Mouse (Mus musculus) ES-Bruce4 (cell line): ENCODE data around the gene Top2b. TPM values are rescaled to one million over a fixed set of nuclear protein-coding genes. Genes with fewer than 3 reads are reported as not detected.
A peak's percentile ranks its signal among the peaks of the same experiment; 100 is the strongest.

Source experiments
- H3K27ac ChIP-seq: 2 replicates; pipeline ENCODE4 v1.5.1; 2012; ENCODE audit warnings: low read length, inconsistent platforms; ENCODE audit not compliant: insufficient read depth
- H3K27me3 ChIP-seq: 2 replicates; pipeline ENCODE4 v1.6.1; 2012; ENCODE audit warnings: mild to moderate bottlenecking, low read length, inconsistent platforms; ENCODE audit not compliant: control insufficient read depth, poor library complexity, insufficient read depth, severe bottlenecking
- H3K36me3 ChIP-seq: 2 replicates; pipeline ENCODE4 v1.6.1; 2012; ENCODE audit warnings: inconsistent platforms, mild to moderate bottlenecking, low read length, moderate library complexity; ENCODE audit not compliant: control insufficient read depth, poor library complexity, insufficient read depth, severe bottlenecking
- H3K4me1 ChIP-seq: one replicate; pipeline ENCODE4 v1.8.1; 2011; ENCODE audit warnings: low read length; ENCODE audit not compliant: control insufficient read depth, insufficient read depth
- H3K4me3 ChIP-seq: 2 replicates; pipeline ENCODE4 v1.5.1; 2011; ENCODE audit warnings: low read depth, mild to moderate bottlenecking, low read length
- H3K9ac ChIP-seq: 2 replicates; pipeline ENCODE4 v1.6.1; 2012; ENCODE audit warnings: low read depth, mild to moderate bottlenecking, inconsistent platforms; ENCODE audit not compliant: poor library complexity, severe bottlenecking
- H3K9me3 ChIP-seq: replicated peaks from 2 replicates; pipeline ENCODE4 v1.6.1; 2012; ENCODE audit warnings: mild to moderate bottlenecking, low read length, inconsistent platforms; ENCODE audit not compliant: control insufficient read depth, poor library complexity, insufficient read depth, severe bottlenecking
- CTCF ChIP-seq: IDR thresholded peaks from one replicate; pipeline ENCODE4 v1.8.1; 2011; ENCODE audit warnings: low read depth, low read length
- EP300 ChIP-seq: IDR thresholded peaks from 2 replicates; pipeline ENCODE4 v1.6.1; 2011; ENCODE audit warnings: low read depth, low read length; ENCODE audit not compliant: insufficient read depth
- POLR2A ChIP-seq: IDR thresholded peaks from one replicate; pipeline ENCODE4 v1.8.1; 2011; ENCODE audit warnings: low read length; ENCODE audit not compliant: insufficient read depth
- polyA plus RNA-seq: library from polyadenylated mRNA; stranded (reverse); fragments of >200 nt; gene quantifications from 2 replicates; pipeline ENCODE4 v1.2.4, GENCODE M21; 2011; ENCODE audit warnings: low read depth; ENCODE audit not compliant: missing spikeins, insufficient read depth, insufficient read length

Top2b gene
- polyA plus RNA-seq, 1 experiment: 122 TPM

GRCm38 (mm10) chr14:16444859-16445258 lies 79.9 kb downstream of the Top2b start:
- no peak overlapping the region for H3K9ac ChIP-seq
- H3K9me3 ChIP-seq: no peaks in the 10 kb centered on the region
- H3K36me3 ChIP-seq: no peaks in the 10 kb centered on the region
- no peak for TF ChIP-seq CTCF
- TF ChIP-seq POLR2A: no peak
- TF ChIP-seq EP300: no peak
- H3K4me3 ChIP-seq: no peak overlapping the region
- H3K27me3 ChIP-seq: no peaks in the 10 kb centered on the region
- no peaks in the 10 kb centered on the region for H3K4me1 ChIP-seq
- no peak overlapping the region for H3K27ac ChIP-seq

DNA sequence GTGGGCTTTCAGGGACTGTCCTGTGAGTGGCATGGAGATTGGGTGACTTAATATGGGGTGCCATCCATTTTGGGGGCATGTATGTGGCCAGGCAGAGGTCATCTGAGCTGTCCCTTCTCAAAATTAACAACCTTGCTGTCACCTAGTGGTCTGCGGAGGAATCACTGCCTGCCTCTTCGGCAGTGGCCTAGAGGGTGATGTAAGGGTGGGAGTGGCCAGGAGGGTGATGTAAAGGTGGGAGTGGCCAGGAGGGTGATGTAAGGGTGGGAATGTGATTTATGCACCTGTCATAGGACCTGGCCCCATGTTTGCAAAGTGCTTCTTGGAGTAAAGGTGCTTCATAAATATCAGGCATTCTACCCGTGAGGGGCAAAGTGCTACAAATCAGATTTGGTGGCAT lies 82.6 kb downstream of the Top2b start:
- Histone ChIP-seq H3K4me3 (no peak overlapping the region), H3K9me3 (no peaks in the 10 kb centered on the region), H3K27me3 (no peaks in the 10 kb centered on the region), H3K27ac (no peak overlapping the region), H3K4me1 (no peaks in the 10 kb centered on the region), H3K36me3 (no peaks in the 10 kb centered on the region), H3K9ac (no peak overlapping the region)
- TF ChIP-seq EP300: no peak
- TF ChIP-seq CTCF: peak; percentile 62

- no peak overlapping the region for H3K9ac ChIP-seq
- no peaks in the 10 kb centered on the region for H3K9me3 ChIP-seq
- TF ChIP-seq CTCF (no peak), POLR2A (no peak), EP300 (no peak)
- H3K4me1 ChIP-seq: no peaks in the 10 kb centered on the region
- no peak overlapping the region for H3K4me3 ChIP-seq
- H3K27ac ChIP-seq: no peak overlapping the region
- H3K36me3 ChIP-seq: no peaks in the 10 kb centered on the region
- H3K27me3 ChIP-seq: no peaks in the 10 kb centered on the region
These were observed 83.4 kb downstream of the Top2b start for GRCm38 (mm10) chr14:16448269-16448987.

DNA sequence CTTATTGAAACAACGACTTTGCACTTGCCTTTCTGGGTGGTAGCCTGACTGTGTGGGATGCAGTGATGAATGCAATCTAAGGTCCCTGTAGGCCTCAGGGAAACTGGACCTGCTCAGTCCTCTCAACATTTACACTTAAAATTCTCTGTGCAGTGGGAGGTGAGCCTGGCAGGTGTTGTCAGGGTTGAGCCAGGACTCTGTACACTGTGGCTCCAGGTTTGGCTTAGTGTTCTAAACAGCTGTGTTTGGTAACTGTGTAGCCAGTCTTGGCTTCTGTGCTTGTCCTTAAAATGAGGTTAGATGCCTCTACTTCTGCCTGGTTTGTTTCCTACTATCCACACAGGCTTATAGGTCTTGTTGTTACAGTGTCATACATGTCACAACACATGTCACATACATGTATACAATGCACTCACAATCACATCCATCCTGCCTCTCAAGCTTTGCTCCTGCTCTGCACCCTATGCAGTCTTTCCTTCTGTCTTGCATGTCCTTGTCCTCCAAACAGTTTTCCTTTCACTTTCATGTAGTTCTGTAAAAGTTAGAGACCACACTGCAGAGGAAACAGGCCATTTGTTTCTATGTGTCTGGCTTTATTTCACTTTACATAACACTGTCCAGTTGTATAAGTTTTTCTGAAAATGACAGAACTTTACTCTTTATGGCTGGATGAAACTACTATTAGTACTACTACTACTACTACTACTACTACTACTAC lies 113.8 kb downstream of the Top2b start:
- H3K27me3 ChIP-seq: no peaks in the 10 kb centered on the region
- TF ChIP-seq EP300: no peak
- no peak for TF ChIP-seq CTCF
- no peak for TF ChIP-seq POLR2A
- H3K27ac ChIP-seq: no peak overlapping the region
- H3K9ac ChIP-seq: no peak overlapping the region
- H3K4me1 ChIP-seq: no peaks in the 10 kb centered on the region
- H3K9me3 ChIP-seq: no peaks in the 10 kb centered on the region
- no peaks in the 10 kb centered on the region for H3K36me3 ChIP-seq
- H3K4me3 ChIP-seq: no peak overlapping the region

DNA sequence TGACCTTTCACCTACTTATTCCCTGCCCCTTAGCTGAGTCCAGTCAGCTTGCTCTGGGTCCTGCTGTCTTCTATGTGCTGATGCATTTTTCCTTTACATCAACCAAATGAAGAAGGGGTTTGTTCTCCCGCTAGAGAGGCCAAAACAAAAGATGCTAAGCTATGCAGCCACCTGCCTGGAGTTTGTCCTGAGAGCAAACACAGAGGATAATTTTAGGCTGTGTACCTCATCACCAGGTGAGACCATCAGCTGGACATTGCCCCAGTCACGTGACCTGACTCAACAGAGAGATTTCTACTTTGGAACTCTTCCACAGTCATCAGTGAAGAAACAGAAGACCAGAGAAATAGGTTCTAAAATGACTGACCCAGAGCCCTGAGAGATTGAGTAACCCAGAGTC lies 114.5 kb downstream of the Top2b start:
- TF ChIP-seq POLR2A (no peak), EP300 (no peak), CTCF (no peak)
- H3K36me3 ChIP-seq: no peaks in the 10 kb centered on the region
- no peaks in the 10 kb centered on the region for H3K27me3 ChIP-seq
- no peak overlapping the region for H3K9ac ChIP-seq
- H3K27ac ChIP-seq: no peak overlapping the region
- H3K9me3 ChIP-seq: no peaks in the 10 kb centered on the region
- no peak overlapping the region for H3K4me3 ChIP-seq
- no peaks in the 10 kb centered on the region for H3K4me1 ChIP-seq

DNA sequence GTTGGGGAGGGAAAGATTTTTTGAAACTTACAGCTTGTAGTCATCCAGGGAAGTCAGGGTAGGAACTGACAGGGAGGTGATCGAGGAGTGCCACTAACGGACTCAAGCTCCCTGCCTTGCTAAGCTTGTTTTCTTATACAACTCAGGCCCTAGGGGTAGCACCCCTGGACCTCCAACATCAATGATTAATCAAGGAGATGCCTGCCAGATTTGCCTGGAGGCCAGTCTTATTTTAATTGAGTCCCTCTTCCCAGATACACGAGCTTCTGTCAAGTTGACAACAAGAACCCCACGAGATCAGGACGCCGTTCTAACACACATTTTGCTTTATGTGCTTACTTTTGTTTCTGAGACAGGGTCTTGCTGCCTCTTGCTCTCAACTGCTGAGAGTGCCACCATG lies 115.6 kb downstream of the Top2b start:
- Histone ChIP-seq H3K9me3 (no peaks in the 10 kb centered on the region), H3K9ac (no peak overlapping the region), H3K4me3 (no peak overlapping the region), H3K27ac (no peak overlapping the region), H3K27me3 (no peaks in the 10 kb centered on the region), H3K36me3 (no peaks in the 10 kb centered on the region), H3K4me1 (no peaks in the 10 kb centered on the region)
- no peak for TF ChIP-seq CTCF
- TF ChIP-seq EP300: no peak
- TF ChIP-seq POLR2A: no peak
